Mouse (Mus musculus) kidney, embryonic 16.5 days (tissue): ENCODE measurements around the gene Tbc1d30. TPM values are rescaled to one million over a fixed set of nuclear protein-coding genes. Genes with fewer than 3 reads are reported as not detected.

Experiments used
- ATAC-seq: fragments of 200-750 bp; cut with Nextera tagmentation; 2 replicates; pipeline ENCODE4 v1.8.0; 2017; ENCODE audit warnings: moderate TSS enrichment; ENCODE audit not compliant: low FRiP score, low TSS enrichment
- H3K27ac ChIP-seq: fragments of 300-500 bp; sonication (generic); 2 replicates; pipeline ENCODE4 v1.5.1; 2014; ENCODE audit warnings: low read length
- H3K27me3 ChIP-seq: fragments of 300-500 bp; sonication (generic); 2 replicates; pipeline ENCODE4 v1.6.1; 2014; ENCODE audit warnings: low read length, control low read depth, mixed read lengths; ENCODE audit not compliant: insufficient read depth
- H3K36me3 ChIP-seq: fragments of 300-500 bp; sonication (generic); 2 replicates; pipeline ENCODE4 v1.6.1; 2014; ENCODE audit warnings: low read length, control low read depth, mixed read lengths; ENCODE audit not compliant: insufficient read depth
- H3K4me1 ChIP-seq: fragments of 300-500 bp; sonication (generic); 2 replicates; pipeline ENCODE4 v1.6.1; 2014; ENCODE audit warnings: low read length, control low read depth, mixed read lengths; ENCODE audit not compliant: insufficient read depth
- H3K4me2 ChIP-seq: fragments of 300-500 bp; sonication (generic); replicated peaks from 2 replicates; pipeline ENCODE4 v1.6.1; 2014; ENCODE audit warnings: low read depth, low read length
- H3K4me3 ChIP-seq: fragments of 300-500 bp; sonication (generic); 2 replicates; pipeline ENCODE4 v1.5.1; 2014; ENCODE audit warnings: mild to moderate bottlenecking, low read length
- H3K9ac ChIP-seq: fragments of 300-500 bp; sonication (generic); replicated peaks from 2 replicates; pipeline ENCODE4 v1.6.1; 2014; ENCODE audit warnings: low read length
- H3K9me3 ChIP-seq: fragments of 300-500 bp; sonication (generic); 2 replicates; pipeline ENCODE4 v1.6.1; 2016; ENCODE audit warnings: low read length, control low read depth
- WGBS: fragments of 180-500 bp; shearing (Covaris S2); extraction: QIAGEN DNeasy Blood & Tissue Kit; methylation state at CpG from one replicate; pipeline ENCODE4 v1.1.7; 2014; 5-methylcytosine and 5-hydroxymethylcytosine counted together
- polyA plus RNA-seq: library from polyadenylated mRNA; unstranded; fragments of >200 nt; fragmentation: Nextera tagmentation; extraction: Ambion mirVana; gene quantifications from 2 replicates; pipeline ENCODE4 v1.2.1, GENCODE M21; 2015

Gene Tbc1d30
- polyA plus RNA-seq, result 0.80 and 0.95 TPM in 2 replicates

DNA sequence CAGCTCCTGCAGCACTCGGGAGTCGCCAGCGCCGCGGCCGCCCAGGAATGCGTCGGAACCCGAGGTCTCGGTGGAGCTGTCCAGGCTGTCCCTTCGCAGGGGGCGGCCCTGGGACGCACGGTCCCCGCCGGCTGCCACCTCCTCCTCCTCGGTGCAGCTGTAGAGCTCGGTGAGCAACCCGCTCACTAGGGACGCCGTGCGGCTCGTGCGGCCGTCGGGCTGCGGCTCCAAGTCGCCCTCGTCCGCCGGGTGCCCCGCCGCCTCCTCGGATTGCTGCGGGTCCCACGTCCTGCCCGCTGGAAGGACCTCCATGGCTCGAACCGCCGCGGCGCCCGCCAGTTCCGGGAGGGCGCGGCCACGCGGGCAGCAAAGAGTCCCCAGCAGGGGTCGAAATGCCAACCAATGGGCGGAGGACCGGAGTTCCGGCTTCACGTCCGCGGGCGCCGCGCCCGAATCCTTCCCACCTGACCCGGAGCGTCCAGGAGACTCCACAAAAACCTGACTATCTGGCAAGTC lies at the start of gene Tbc1d30:
Gene Tbc1d30, minus strand, starts transcription at position 213 of the 516 bp plus-strand sequence.
- WGBS, result under 1% methylated on average over 61 of the region's 61 CpGs
- H3K36me3 ChIP-seq, result no peaks in the 10 kb centered on the region
- peaks cover 10% of the 10 kb centered on the region; the same call in 1 of the 2 replicates for H3K4me1 ChIP-seq
- H3K4me3 ChIP-seq, result peak within 1 kb of the TSS; percentile 55
- H3K9me3 ChIP-seq, result no peaks in the 10 kb centered on the region
- H3K27ac ChIP-seq, result no peak within 1 kb of the TSS
- peak within 1 kb of the TSS; percentile 61 for H3K9ac ChIP-seq
- peak within 1 kb of the TSS; percentile 89 for H3K4me2 ChIP-seq
- peak; percentile 88 for ATAC-seq
- H3K27me3 ChIP-seq, result peaks cover 29% of the 10 kb centered on the region

DNA sequence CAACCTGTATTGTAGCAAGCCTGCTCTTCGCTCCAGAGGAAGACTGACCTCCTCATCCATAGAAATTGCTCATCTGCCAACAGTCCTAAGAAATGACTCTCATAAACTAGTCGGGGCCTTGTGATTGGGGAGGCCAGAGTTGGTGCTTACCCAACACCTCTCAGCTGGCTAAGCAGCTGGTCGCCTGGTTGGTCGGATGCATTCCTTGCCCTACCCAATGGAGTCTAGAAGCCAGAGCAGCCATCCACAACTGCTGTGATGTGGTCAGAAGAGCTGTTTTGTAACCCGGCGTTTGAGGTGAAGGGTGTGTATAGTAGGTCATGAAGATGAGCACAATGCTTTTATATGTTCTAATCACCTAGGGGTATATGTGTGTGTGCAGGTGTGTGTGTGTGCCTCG lies 47.5 kb upstream of the Tbc1d30 start:
- H3K27ac ChIP-seq, result no peak overlapping the region
- H3K27me3 ChIP-seq, result no peaks in the 10 kb centered on the region
- ATAC-seq, result no peak
- 87% methylated on average over 7 of the region's 7 CpGs for WGBS
- no peak overlapping the region for H3K4me3 ChIP-seq
- peaks cover 18% of the 10 kb centered on the region for H3K36me3 ChIP-seq
- H3K9me3 ChIP-seq, result no peaks in the 10 kb centered on the region
- no peak overlapping the region for H3K9ac ChIP-seq
- H3K4me1 ChIP-seq, result no peaks in the 10 kb centered on the region
- H3K4me2 ChIP-seq, result no peak overlapping the region

DNA sequence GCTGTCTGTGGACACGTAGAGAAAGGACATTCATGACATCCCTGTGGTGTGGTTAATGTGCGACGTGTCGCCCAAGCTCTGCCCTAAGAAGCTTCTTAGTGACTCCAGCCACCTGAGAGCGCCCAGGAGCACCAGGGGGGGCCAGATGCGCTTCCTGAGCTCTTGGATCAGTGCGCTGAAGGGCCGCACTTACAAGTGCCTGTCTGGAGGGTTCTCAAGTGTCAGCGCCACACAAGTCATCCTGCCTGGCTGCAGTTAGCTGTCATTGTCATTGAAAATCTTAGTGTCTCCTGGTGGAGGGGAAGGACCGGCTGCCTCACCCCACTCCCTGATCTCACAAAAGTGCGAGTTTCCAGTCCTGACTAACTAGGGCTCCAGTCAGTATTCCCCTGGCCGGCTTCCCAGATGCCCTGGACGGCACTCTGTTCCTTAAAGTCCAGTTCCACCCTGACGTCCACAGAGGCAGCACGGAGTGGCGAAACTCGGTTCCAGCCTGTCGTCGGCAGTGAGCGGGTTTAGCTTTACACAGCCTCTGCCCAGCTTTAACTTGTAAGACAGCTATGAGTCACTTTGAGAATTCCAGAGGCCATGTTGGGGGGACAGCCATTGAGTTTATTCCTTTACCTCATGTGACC lies 44.6 kb upstream of the Tbc1d30 start:
- H3K9ac ChIP-seq, result no peak overlapping the region
- no peak for ATAC-seq
- no peak overlapping the region for H3K4me2 ChIP-seq
- H3K27me3 ChIP-seq, result no peaks in the 10 kb centered on the region
- no peaks in the 10 kb centered on the region for H3K9me3 ChIP-seq
- H3K4me3 ChIP-seq, result no peak overlapping the region
- H3K4me1 ChIP-seq, result no peaks in the 10 kb centered on the region
- H3K36me3 ChIP-seq, result peaks cover 48% of the 10 kb centered on the region
- WGBS, result 67% methylated on average over 20 of the region's 20 CpGs
- no peak overlapping the region for H3K27ac ChIP-seq

DNA sequence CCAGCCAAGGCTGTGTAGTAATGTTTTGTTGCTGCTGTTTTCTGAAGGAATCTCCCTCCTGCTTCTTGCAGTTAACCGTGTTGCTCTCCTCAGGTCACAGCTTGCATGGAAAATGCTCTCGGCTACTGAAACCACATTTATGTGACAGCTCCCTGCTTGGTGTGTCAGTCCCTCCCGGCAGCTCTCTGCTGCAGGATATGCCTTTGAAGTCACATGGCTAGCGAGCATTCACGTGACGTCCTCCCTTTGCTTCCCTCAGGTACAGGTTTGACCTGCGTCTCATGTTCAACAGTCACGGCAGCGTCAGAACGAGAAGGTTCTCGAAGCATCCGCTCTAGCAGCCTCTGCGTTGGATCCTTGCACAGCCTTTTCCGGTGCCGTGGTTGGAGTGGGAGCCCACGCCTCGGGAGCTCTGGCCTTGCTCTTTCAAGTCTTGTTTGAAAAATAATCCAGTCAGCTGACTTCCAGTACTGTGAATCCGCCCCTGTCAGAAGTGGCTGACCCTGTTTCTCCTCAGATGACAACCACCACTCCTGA lies 43.8 kb upstream of the Tbc1d30 start:
- H3K4me3 ChIP-seq, result no peak overlapping the region
- H3K27me3 ChIP-seq, result no peaks in the 10 kb centered on the region
- 73% methylated on average over 18 of the region's 18 CpGs for WGBS
- no peak overlapping the region for H3K27ac ChIP-seq
- H3K4me1 ChIP-seq, result no peaks in the 10 kb centered on the region
- peaks cover 56% of the 10 kb centered on the region for H3K36me3 ChIP-seq
- no peak overlapping the region for H3K9ac ChIP-seq
- H3K9me3 ChIP-seq, result no peaks in the 10 kb centered on the region
- ATAC-seq, result no peak
- no peak overlapping the region for H3K4me2 ChIP-seq

DNA sequence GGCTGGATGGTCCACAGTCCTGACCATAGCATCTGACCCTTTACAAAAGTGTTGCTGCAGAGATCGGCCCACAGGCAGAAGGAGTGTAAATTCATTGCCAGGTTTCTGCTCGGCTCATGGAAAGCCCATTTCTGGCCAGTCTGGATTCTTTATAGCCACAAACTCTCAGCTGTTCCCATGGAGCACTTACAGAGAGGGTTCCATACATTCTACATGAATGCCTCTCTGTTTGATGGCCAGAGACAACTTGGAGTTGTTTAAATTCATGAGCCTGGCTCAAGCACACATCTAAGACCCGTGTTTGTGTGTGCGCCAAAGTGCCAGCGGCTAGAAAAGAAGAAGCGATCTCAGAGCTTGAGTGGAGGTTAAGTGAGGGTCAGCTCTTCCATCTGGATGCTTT lies 43.2 kb upstream of the Tbc1d30 start:
- Histone ChIP-seq H3K9me3 (no peaks in the 10 kb centered on the region), H3K27me3 (no peaks in the 10 kb centered on the region), H3K9ac (no peak overlapping the region), H3K4me2 (no peak overlapping the region), H3K4me1 (no peaks in the 10 kb centered on the region), H3K36me3 (peaks cover 60% of the 10 kb centered on the region), H3K27ac (no peak overlapping the region), H3K4me3 (no peak overlapping the region)
- ATAC-seq, result no peak
- WGBS, result 69% methylated on average over 6 of the region's 6 CpGs

DNA sequence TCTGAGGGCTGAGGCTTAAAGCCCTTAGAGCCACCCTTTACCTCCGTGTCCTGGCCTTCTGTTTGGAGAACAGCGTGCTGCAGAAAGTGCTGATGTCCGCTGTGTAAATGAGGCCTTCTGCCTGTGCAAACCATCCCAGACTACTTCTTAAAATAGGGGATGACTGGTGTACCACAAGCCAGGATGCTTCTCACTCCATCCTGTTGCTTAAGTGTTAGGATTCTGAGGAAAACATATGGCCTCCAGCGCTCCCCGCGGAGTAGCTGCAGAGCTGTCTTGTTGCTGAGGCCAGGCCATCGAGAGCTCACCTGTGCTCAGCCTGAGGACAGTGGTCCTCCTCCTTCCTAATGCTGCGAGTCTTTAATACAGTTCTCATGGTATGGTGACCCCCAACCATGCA lies 40.8 kb upstream of the Tbc1d30 start:
- Histone ChIP-seq H3K4me2 (no peak overlapping the region), H3K4me1 (no peaks in the 10 kb centered on the region), H3K9ac (no peak overlapping the region), H3K27me3 (no peaks in the 10 kb centered on the region), H3K9me3 (no peaks in the 10 kb centered on the region), H3K4me3 (no peak overlapping the region), H3K36me3 (peaks cover 75% of the 10 kb centered on the region), H3K27ac (no peak overlapping the region)
- WGBS, result 94% methylated on average over 8 of the region's 8 CpGs
- no peak for ATAC-seq

DNA sequence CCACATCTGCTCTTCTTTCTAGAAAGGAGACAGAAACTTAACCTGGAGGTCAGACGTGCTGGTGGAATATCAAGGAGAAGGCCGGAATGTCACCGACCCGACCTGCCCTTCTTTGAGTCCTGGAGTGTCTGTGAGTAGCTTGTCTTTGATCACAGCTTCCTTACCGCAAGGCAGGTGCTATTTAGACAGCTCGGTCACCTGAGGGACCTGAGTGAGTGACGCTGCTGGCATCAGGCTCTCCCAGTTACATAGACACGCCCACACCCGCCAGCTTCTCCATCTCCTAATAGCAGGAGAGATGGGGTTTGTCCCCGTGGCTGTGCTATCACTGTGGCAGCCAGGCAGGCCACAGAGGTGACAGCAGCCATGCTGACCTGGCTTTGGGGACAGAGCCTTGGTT lies 39.5 kb upstream of the Tbc1d30 start:
- Histone ChIP-seq H3K27ac (no peak overlapping the region), H3K4me3 (no peak overlapping the region), H3K4me2 (no peak overlapping the region), H3K9me3 (no peaks in the 10 kb centered on the region), H3K4me1 (0 out of 2 replicates have a peak, but pooled peaks cover 3% of the 10 kb centered on the region), H3K36me3 (peaks cover 68% of the 10 kb centered on the region), H3K27me3 (no peaks in the 10 kb centered on the region), H3K9ac (no peak overlapping the region)
- 79% methylated on average over 10 of the region's 10 CpGs for WGBS
- ATAC-seq, result no peak

DNA sequence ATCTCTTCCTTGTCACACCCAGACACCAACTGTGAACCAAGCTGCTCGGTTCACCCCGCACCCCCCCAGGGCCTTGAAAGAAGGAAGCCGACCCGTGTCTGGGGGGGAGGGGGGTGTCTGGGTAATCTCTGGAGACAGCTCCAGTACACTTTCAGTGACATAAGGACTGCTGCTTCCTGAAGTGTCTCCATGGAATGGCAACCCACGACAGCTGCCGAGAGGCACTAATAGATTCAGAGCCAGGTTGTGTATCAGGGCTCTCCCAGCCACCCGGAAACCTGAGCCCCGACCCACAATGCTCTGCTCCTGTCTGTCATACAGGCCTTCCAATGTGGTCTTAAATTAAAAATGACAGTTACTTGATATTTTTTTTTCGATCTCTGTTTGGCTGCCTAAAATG lies 35.3 kb upstream of the Tbc1d30 start:
- WGBS, result 33% methylated on average over 9 of the region's 9 CpGs
- no peak overlapping the region for H3K4me2 ChIP-seq
- no peak overlapping the region for H3K4me3 ChIP-seq
- no peaks in the 10 kb centered on the region for H3K9me3 ChIP-seq
- no peaks in the 10 kb centered on the region for H3K27me3 ChIP-seq
- peaks cover 59% of the 10 kb centered on the region for H3K36me3 ChIP-seq
- no peak overlapping the region for H3K9ac ChIP-seq
- 0 out of 2 replicates have a peak, but pooled peaks cover 3% of the 10 kb centered on the region for H3K4me1 ChIP-seq
- no peak for ATAC-seq
- no peak overlapping the region for H3K27ac ChIP-seq

DNA sequence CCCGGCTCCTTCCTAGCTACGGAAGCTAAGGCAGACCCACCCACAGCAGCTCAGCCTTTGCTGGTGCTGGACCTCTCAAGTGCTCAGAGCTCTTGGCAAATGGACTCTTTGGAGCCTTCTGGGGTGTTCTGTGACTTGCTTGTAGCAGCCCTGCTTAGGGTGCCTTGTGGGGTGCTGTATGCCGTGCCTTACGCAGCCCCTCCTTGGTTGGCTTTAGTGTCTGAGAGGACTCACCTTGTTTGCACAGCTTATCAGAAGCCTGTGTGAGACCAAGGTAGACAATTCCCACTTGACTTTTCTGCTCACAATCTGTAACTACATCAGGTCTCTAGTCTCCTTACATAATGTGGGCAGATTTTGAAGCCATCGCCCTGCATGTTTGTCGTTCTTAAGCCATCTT lies 34.6 kb upstream of the Tbc1d30 start:
- no peak overlapping the region for H3K9ac ChIP-seq
- H3K9me3 ChIP-seq, result no peaks in the 10 kb centered on the region
- no peak overlapping the region for H3K4me2 ChIP-seq
- H3K27ac ChIP-seq, result no peak overlapping the region
- peaks cover 59% of the 10 kb centered on the region for H3K36me3 ChIP-seq
- no peak for ATAC-seq
- 95% methylated on average over 6 of the region's 6 CpGs for WGBS
- H3K27me3 ChIP-seq, result no peaks in the 10 kb centered on the region
- H3K4me1 ChIP-seq, result 0 out of 2 replicates have a peak, but pooled peaks cover 3% of the 10 kb centered on the region
- no peak overlapping the region for H3K4me3 ChIP-seq

DNA sequence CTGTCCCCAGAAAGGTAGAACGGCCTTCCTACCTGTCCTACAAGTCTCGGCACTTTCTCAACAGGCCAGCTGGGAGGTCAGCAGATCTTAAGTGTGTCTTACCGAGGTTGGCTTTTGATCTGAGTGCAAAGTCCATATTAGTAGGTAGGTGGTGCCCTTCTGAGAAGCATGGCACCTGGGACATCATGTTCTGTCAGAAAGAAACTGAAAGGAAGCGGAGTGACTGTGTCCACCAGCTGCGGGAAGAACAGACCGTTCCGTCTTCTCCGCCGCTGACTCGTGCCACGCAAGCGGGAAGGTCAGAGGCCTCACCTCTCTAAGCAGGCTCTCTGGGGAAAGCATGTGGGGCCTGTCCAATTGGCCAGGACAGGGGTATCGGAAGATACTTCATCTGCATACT lies 33.6 kb upstream of the Tbc1d30 start:
- Histone ChIP-seq H3K9me3 (no peaks in the 10 kb centered on the region), H3K36me3 (peaks cover 56% of the 10 kb centered on the region), H3K4me2 (no peak overlapping the region), H3K4me1 (0 out of 2 replicates have a peak, but pooled peaks cover 3% of the 10 kb centered on the region), H3K27me3 (no peaks in the 10 kb centered on the region), H3K27ac (no peak overlapping the region), H3K9ac (no peak overlapping the region), H3K4me3 (no peak overlapping the region)
- WGBS, result 91% methylated on average over 13 of the region's 13 CpGs
- no peak for ATAC-seq
